Mouse (Mus musculus) heart, postnatal 0 days (tissue): Measurements from ENCODE around the gene 1110002E22Rik.

Experiments
- CTCF ChIP-seq: IDR thresholded peaks from 2 replicates; pipeline ENCODE4 v1.5.1; 2016; ENCODE audit warnings: antibody characterized with exemption, control low read depth, low read depth
- EP300 ChIP-seq: IDR thresholded peaks from 2 replicates; pipeline ENCODE4 v1.6.1; 2016; ENCODE audit warnings: antibody characterized with exemption, low read depth

DNA sequence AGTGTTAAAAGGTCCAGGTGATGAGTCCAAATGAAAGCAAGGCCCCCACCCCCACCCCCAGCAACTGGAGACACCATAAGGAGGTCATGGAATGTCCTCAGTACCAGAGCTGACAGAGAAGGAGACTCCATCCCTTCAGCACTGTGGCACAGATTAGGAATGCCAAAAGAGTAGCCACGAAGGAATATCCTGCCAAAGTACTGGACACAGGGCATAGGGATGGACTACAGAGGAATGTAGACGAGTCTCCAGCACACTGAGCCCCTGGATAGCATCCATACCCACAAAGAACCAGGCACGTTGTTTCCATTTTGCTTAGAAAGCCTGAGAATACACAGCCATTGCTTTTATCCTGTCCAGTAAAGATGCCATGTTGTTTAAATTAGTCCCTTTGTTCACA, 13.4 kb upstream of the 1110002E22Rik start:
- TF ChIP-seq CTCF = no peak
- no peak for TF ChIP-seq EP300
